Mouse (Mus musculus): ENCODE measurements at regions not wholly inside any gene's neighbourhood (a gene's known extent, or its start where the extent isn't known, plus 50 kb on each side); places are given as distances from the start of the nearest gene placed in this dataset.
A peak's percentile ranks its signal among the peaks of the same experiment; 100 is the strongest.

DNA sequence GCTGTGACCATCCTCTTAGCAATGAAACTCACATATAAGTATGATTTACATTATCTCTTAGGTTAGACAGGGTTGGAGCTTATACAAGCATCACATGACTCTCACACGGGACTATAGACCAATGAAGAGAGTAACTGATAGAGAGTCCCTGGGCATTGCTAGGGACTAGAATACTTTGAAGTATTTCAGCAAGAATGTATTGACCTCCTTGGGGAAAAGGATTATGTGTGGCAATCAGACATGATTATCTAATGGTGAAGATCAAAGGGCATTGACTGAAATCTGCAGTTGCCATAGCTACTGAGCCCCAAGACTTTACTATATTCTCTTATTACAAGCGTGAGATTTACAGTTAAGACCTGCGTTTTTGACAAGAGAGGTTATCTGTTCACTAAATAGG lies 183.4 kb upstream of the Tas2r134 start:
- DNase-seq (ENCODE audit: low spot score), result no peak
- Histone ChIP-seq H3K36me3 (no peaks in the 10 kb centered on the region), H3K27me3 (ENCODE audit: insufficient read depth, poor library complexity, severe bottlenecking) (no peaks in the 10 kb centered on the region), H3K4me1 (replicated peaks) (0 out of 2 replicates have a peak, but pooled peaks cover 5% of the 10 kb centered on the region), H3K9me3 (no peaks in the 10 kb centered on the region), H3K4me3 (no peak overlapping the region), H3K27ac (no peak overlapping the region)
- WGBS, result 80% methylated on average over 3 of the region's 3 CpGs

DNA sequence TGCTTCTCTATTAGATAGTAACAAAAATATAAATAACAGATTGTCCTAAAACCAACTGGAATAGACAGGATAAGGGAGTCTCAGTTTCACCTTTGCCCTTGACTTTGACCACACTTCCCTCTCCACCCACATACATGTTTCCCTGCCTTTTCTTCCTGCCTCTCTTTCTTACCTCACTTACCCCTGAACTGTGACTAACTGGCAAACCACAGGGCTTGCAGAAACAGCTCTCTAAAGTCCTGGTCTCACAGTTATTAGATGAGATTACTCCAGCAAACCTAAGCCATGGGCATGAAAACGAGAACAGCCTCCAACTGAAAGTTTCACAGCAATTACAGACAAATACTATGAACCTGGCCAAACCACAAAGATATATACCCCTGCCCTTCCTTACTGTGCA lies 188.3 kb upstream of the Tas2r134 start:
- no peak for DNase-seq (ENCODE audit: low spot score)
- no peak overlapping the region for H3K4me3 ChIP-seq
- whole genome bisulfite sequencing, result 71% methylated on average over 1 of the region's 1 CpGs
- H3K4me1 ChIP-seq (replicated peaks), result no peaks in the 10 kb centered on the region
- no peaks in the 10 kb centered on the region for H3K27me3 ChIP-seq (ENCODE audit: insufficient read depth, poor library complexity, severe bottlenecking)
- H3K9me3 ChIP-seq, result no peaks in the 10 kb centered on the region
- H3K27ac ChIP-seq, result no peak overlapping the region
- H3K36me3 ChIP-seq, result no peaks in the 10 kb centered on the region

GRCm38 (mm10) chr2:51436590-51436989 lies 190.7 kb upstream of the Tas2r134 start:
- H3K27ac ChIP-seq, result no peak overlapping the region
- peak; percentile 62 for DNase-seq (ENCODE audit: low spot score)
- no peaks in the 10 kb centered on the region for H3K27me3 ChIP-seq (ENCODE audit: insufficient read depth, poor library complexity, severe bottlenecking)
- no peaks in the 10 kb centered on the region for H3K36me3 ChIP-seq
- WGBS, result 45% methylated on average over 3 of the region's 3 CpGs
- H3K4me3 ChIP-seq, result no peak overlapping the region
- H3K4me1 ChIP-seq (replicated peaks), result no peaks in the 10 kb centered on the region
- no peaks in the 10 kb centered on the region for H3K9me3 ChIP-seq

DNA sequence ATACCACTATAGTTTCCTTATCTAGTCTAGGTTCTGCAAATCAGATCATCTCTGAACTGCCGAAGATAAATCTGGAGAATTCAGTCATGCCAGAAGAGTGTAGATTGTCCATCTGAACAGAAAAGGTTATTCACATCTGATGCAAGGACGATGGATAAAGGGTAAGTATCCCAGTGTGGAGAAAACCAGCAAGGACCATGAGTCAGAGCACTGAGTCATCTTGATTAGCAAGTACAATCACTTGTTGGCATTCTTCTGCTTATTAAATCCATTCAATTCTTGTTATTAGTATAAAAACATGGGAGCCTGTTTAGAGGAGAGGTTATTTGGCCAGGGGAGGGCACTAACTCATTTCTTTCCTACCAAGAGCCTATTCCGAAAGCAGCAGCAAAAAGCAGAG lies 195.7 kb upstream of the Tas2r134 start:
- no peaks in the 10 kb centered on the region for H3K36me3 ChIP-seq
- no peak for DNase-seq (ENCODE audit: low spot score)
- H3K27me3 ChIP-seq (ENCODE audit: insufficient read depth, poor library complexity, severe bottlenecking), result no peaks in the 10 kb centered on the region
- no peaks in the 10 kb centered on the region for H3K4me1 ChIP-seq (replicated peaks)
- H3K27ac ChIP-seq, result no peak overlapping the region
- WGBS, result 88% methylated on average over 3 of the region's 3 CpGs
- H3K9me3 ChIP-seq, result no peaks in the 10 kb centered on the region
- no peak overlapping the region for H3K4me3 ChIP-seq

DNA sequence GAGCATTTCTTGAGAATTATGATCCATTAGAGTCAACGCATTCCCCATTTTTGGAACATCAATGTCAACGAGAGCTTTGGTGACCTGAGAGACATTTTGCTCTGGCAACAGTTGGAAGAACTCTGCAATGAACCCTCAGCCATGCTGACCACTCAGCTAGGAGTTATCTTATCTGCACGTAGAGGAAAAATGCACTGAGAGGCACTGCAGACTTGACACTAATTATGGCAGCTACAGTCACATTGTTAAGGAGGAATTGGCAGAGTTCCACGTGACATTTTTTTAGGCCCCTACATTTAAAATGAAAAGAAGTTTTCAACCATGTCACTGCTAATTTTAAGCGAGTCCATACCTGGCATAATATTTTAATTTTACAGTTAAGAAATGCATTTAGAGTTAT lies 197.6 kb upstream of the Tas2r134 start:
- Histone ChIP-seq H3K4me1 (replicated peaks) (no peaks in the 10 kb centered on the region), H3K27ac (no peak overlapping the region), H3K9me3 (no peaks in the 10 kb centered on the region), H3K27me3 (ENCODE audit: insufficient read depth, poor library complexity, severe bottlenecking) (no peaks in the 10 kb centered on the region), H3K4me3 (no peak overlapping the region), H3K36me3 (no peaks in the 10 kb centered on the region)
- no peak for DNase-seq (ENCODE audit: low spot score)
- WGBS, result 87% methylated on average over 5 of the region's 5 CpGs

GRCm38 (mm10) chr2:51422442-51422841 lies 204.9 kb upstream of the Tas2r134 start:
- peak; percentile 44 for DNase-seq (ENCODE audit: low spot score)
- no peak overlapping the region for H3K4me3 ChIP-seq
- H3K9me3 ChIP-seq, result no peaks in the 10 kb centered on the region
- H3K36me3 ChIP-seq, result no peaks in the 10 kb centered on the region
- H3K27ac ChIP-seq, result no peak overlapping the region
- H3K4me1 ChIP-seq (replicated peaks), result peaks cover 15% of the 10 kb centered on the region
- 49% methylated on average over 6 of the region's 6 CpGs for WGBS
- no peaks in the 10 kb centered on the region for H3K27me3 ChIP-seq (ENCODE audit: insufficient read depth, poor library complexity, severe bottlenecking)

GRCm38 (mm10) chr2:51417908-51418690 lies 209.2 kb upstream of the Tas2r134 start:
- no peak for DNase-seq (ENCODE audit: low spot score)
- 88% methylated on average over 10 of the region's 10 CpGs for WGBS
- no peaks in the 10 kb centered on the region for H3K36me3 ChIP-seq
- no peak overlapping the region; the same call in 1 of the 2 replicates for H3K27ac ChIP-seq
- no peaks in the 10 kb centered on the region for H3K27me3 ChIP-seq (ENCODE audit: insufficient read depth, poor library complexity, severe bottlenecking)
- no peaks in the 10 kb centered on the region for H3K9me3 ChIP-seq
- peaks cover 12% of the 10 kb centered on the region for H3K4me1 ChIP-seq (replicated peaks)
- no peak overlapping the region for H3K4me3 ChIP-seq

- Histone ChIP-seq H3K36me3 (no peaks in the 10 kb centered on the region), H3K9me3 (no peaks in the 10 kb centered on the region), H3K27me3 (ENCODE audit: insufficient read depth, poor library complexity, severe bottlenecking) (no peaks in the 10 kb centered on the region), H3K27ac (no peak overlapping the region), H3K4me3 (no peak overlapping the region), H3K4me1 (replicated peaks) (no peaks in the 10 kb centered on the region)
- 91% methylated on average over 9 of the region's 9 CpGs for WGBS
- DNase-seq (ENCODE audit: low spot score), result no peak
Measured at GRCm38 (mm10) chr2:51388390-51388789, 238.9 kb upstream of the Tas2r134 start.

DNA sequence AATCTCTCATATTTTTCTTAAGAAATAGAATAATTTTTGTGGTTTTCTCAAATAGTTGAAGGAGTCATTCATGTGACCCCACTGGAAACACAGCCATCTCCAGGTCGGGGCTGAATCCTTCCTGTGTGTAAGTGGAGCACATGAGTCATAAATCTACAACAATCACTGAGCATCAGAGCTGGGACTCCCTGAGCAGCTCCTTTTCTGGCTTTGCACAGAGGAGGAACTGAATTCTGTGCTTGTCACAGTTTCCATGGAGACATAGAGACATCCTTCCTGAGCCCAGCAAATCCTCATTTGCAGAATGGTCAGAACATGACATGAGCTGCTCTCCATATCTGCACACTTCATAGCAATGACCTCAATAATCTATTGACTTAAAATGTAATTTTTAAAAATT lies 238.2 kb upstream of the Rnd3 start:
- 74% methylated on average over 1 of the region's 1 CpGs for WGBS
- Histone ChIP-seq H3K36me3 (no peaks in the 10 kb centered on the region), H3K4me3 (no peak overlapping the region), H3K4me1 (replicated peaks) (no peaks in the 10 kb centered on the region), H3K9me3 (no peaks in the 10 kb centered on the region), H3K27me3 (ENCODE audit: insufficient read depth, poor library complexity, severe bottlenecking) (no peaks in the 10 kb centered on the region), H3K27ac (no peak overlapping the region)
- no peak for DNase-seq (ENCODE audit: low spot score)

GRCm38 (mm10) chr2:51376597-51376996 lies 227.7 kb upstream of the Rnd3 start:
- no peak overlapping the region for H3K4me3 ChIP-seq
- 94% methylated on average over 4 of the region's 4 CpGs for WGBS
- H3K4me1 ChIP-seq (replicated peaks), result no peaks in the 10 kb centered on the region
- no peaks in the 10 kb centered on the region for H3K27me3 ChIP-seq (ENCODE audit: insufficient read depth, poor library complexity, severe bottlenecking)
- no peaks in the 10 kb centered on the region for H3K9me3 ChIP-seq
- no peak for DNase-seq (ENCODE audit: low spot score)
- no peaks in the 10 kb centered on the region for H3K36me3 ChIP-seq
- H3K27ac ChIP-seq, result no peak overlapping the region

GRCm38 (mm10) chr2:51374636-51375035 lies 225.7 kb upstream of the Rnd3 start:
- no peak overlapping the region for H3K27ac ChIP-seq
- H3K4me1 ChIP-seq (replicated peaks), result no peaks in the 10 kb centered on the region
- no peak for DNase-seq (ENCODE audit: low spot score)
- H3K4me3 ChIP-seq, result no peak overlapping the region
- H3K36me3 ChIP-seq, result no peaks in the 10 kb centered on the region
- no peaks in the 10 kb centered on the region for H3K9me3 ChIP-seq
- WGBS, result 94% methylated on average over 6 of the region's 6 CpGs
- no peaks in the 10 kb centered on the region for H3K27me3 ChIP-seq (ENCODE audit: insufficient read depth, poor library complexity, severe bottlenecking)

DNA sequence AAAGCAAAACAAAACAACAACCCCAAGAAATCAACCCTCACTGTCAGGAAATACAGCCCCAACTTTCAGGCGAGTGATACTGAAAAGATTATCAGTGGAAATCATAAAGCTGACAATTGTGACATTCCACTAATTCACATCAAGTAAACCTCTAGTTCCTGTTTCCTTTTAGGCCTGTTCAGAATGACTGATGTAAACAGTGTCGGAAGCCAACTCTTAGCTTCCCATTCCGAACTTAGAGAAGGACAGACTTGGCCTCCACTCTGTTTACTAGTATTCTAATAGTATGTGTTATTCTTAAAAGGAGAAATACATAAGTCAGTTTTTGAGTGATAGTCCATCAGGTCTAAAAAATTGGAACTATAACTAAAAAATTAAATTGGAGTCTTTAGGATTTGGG lies 223.9 kb upstream of the Rnd3 start:
- H3K4me1 ChIP-seq (replicated peaks), result no peaks in the 10 kb centered on the region
- DNase-seq (ENCODE audit: low spot score), result no peak
- H3K4me3 ChIP-seq, result no peak overlapping the region
- no peaks in the 10 kb centered on the region for H3K27me3 ChIP-seq (ENCODE audit: insufficient read depth, poor library complexity, severe bottlenecking)
- H3K36me3 ChIP-seq, result no peaks in the 10 kb centered on the region
- H3K9me3 ChIP-seq, result no peaks in the 10 kb centered on the region
- 86% methylated on average over 3 of the region's 3 CpGs for WGBS
- no peak overlapping the region for H3K27ac ChIP-seq

DNA sequence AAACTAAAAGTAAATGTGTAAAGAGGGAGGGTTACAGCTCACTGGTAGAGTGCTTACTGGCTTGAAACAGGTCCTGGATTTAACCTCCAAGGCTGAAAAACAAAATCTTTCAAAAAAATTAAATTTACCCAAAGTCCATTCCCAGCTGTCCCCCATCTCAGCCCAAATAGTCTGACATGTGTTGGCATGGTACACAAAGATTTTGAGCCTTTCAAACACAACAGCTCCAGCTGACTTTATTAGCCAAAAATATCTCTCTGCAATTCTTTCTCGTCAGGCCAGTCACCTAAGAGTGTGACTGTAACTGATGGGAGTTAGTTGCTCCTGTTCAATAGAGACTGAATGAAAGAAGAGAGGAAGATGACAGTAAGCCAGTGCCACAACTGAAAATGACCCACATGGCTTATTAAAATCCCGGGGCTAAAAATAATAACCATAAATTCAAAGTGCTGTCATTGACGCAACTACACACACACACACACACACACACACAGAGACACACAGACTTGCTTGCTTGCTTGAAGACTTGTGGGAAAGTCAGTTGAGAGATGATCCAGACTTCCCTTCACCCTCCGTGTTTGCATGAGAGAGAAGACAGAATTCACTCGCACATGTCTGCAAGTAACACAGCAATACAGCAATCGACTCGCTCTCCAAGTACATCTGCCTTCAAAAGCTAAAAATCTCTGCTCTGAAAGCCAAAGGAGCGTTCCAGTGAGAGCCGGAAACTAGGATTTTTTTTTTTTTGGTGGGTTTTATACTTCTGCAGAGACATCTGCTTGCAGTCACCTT lies 214.1 kb upstream of the Rnd3 start:
- Histone ChIP-seq H3K4me3 (no peak overlapping the region), H3K36me3 (no peaks in the 10 kb centered on the region), H3K27ac (no peak overlapping the region), H3K4me1 (replicated peaks) (no peaks in the 10 kb centered on the region), H3K9me3 (no peaks in the 10 kb centered on the region), H3K27me3 (ENCODE audit: insufficient read depth, poor library complexity, severe bottlenecking) (no peaks in the 10 kb centered on the region)
- no peak for DNase-seq (ENCODE audit: low spot score)
- 92% methylated on average over 9 of the region's 9 CpGs for WGBS
